Mouse (Mus musculus) C2C12 (cell line): ENCODE measurements around the gene Tex2. TPM values are rescaled to one million over a fixed set of nuclear protein-coding genes. Genes with fewer than 3 reads are reported as not detected.
A peak's percentile ranks its signal among the peaks of the same experiment; 100 is the strongest.

Experiments used
- H3K27me3 ChIP-seq: one replicate; pipeline ENCODE4 v1.6.1; 2011; ENCODE audit not compliant: control insufficient read depth, insufficient read depth, insufficient read length
- H3K36me3 ChIP-seq: one replicate; pipeline ENCODE4 v1.6.1; 2011; ENCODE audit not compliant: control insufficient read depth, insufficient read depth
- H3K4me3 ChIP-seq: one replicate; pipeline ENCODE4 v1.5.1; 2011; ENCODE audit warnings: mild to moderate bottlenecking, control low read depth; ENCODE audit not compliant: poor library complexity, insufficient read depth, severe bottlenecking
- H3K79me2 ChIP-seq: one replicate; pipeline ENCODE4 v1.6.1; 2011; ENCODE audit not compliant: control insufficient read depth, insufficient read depth
- H3K79me3 ChIP-seq: one replicate; pipeline ENCODE4 v1.6.1; 2011; ENCODE audit warnings: low read depth, control low read depth
- H3ac ChIP-seq: one replicate; pipeline ENCODE3; 2011; ENCODE audit warnings: low read depth; ENCODE audit not compliant: control insufficient read depth, insufficient read length
- CEBPB ChIP-seq: IDR thresholded peaks from one replicate; pipeline ENCODE4 v1.6.1; 2011; ENCODE audit warnings: low read depth, mild to moderate bottlenecking, control low read depth, moderate library complexity
- CTCF ChIP-seq: IDR thresholded peaks from one replicate; pipeline ENCODE4 v1.5.1; 2011; ENCODE audit not compliant: control insufficient read depth, insufficient read depth, insufficient read length
- FOSL1 ChIP-seq: IDR thresholded peaks from one replicate; pipeline ENCODE4 v1.8.0; 2011; ENCODE audit warnings: mild to moderate bottlenecking, low read length; ENCODE audit not compliant: poor library complexity, insufficient read depth, severe bottlenecking
- MAX ChIP-seq: IDR thresholded peaks from one replicate; pipeline ENCODE4 v1.6.1; 2011; ENCODE audit warnings: mild to moderate bottlenecking, control low read depth
- MYOD1 ChIP-seq: IDR thresholded peaks from one replicate; pipeline ENCODE4 v1.6.1; 2011; ENCODE audit warnings: low read depth; ENCODE audit not compliant: control insufficient read depth, insufficient read length
- MYOG ChIP-seq: IDR thresholded peaks from one replicate; pipeline ENCODE4 v1.6.1; 2011; ENCODE audit not compliant: control insufficient read depth, insufficient read length; ENCODE audit errors: extremely low read depth
- USF1 ChIP-seq: IDR thresholded peaks from one replicate; pipeline ENCODE4 v1.6.1; 2011; ENCODE audit warnings: low read depth, mild to moderate bottlenecking, control low read depth, moderate library complexity
- polyA plus RNA-seq: library from polyadenylated mRNA; unstranded; fragments of >200 nt; fragmentation: generic; extraction: Trizol; gene quantifications from one replicate; pipeline ENCODE4 v1.2.1, GENCODE M21; 2012; ENCODE audit warnings: missing spikeins

Gene Tex2
- polyA plus RNA-seq, 1 experiment: 5.9 TPM

DNA sequence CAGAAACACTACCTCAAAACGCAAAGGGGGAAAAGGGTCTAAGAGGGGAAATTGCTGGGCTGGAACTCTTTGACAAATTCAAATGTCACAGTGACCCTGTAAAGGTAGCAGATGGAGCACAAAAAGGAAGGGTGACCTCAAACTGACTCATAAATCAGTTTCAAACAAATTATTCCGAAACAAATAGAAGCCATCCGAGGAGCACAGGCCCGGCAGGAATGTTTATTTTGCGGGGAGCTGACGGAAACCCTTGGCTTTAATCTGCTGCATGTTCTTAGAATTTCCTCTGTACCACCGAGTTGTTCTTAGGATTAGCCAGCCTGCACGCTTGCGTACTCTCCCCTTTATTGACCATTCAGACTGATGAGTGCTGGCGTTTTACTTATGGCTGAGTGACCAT lies 123.2 kb downstream of the Tex2 start:
- TF ChIP-seq MYOD1 (no peak), MAX (peak; percentile 16)
- peaks cover 23% of the 10 kb centered on the region for H3K79me2 ChIP-seq
- no peak overlapping the region for H3ac ChIP-seq
- no peaks in the 10 kb centered on the region for H3K36me3 ChIP-seq
- peaks cover 19% of the 10 kb centered on the region for H3K79me3 ChIP-seq
- no peak overlapping the region for H3K4me3 ChIP-seq
- no peaks in the 10 kb centered on the region for H3K27me3 ChIP-seq

DNA sequence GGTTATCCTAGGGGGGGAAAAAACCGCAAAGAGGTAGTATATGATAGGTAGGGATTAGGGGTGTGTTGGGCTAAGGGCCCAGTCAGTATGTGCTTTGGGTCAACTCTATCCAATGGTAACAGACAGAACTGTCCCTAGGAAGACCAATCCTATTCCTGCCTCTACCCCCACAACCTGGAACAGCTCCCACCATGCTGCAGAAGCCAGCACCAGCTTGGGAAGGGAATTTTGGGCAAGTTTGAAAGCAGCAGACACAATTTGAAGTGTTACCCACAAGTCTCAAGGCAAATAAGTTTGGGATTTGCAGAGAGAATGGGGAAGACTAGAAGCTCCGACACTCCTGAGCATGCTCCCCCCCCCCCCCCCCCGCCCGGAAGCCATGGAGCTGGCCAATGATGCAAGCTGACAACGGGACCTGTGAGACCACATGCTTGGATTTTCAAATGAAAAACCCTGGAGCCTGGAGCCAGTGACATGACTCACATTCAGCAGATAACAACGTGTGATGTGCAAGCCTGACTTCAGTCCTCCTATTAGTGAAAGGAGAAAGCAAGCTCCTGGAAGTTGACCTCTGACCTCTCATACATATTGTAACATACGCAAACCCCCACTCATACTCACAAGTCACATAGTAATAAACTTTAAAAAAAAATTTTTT lies 124.1 kb downstream of the Tex2 start:
- peaks cover 25% of the 10 kb centered on the region for H3K79me3 ChIP-seq
- H3K27me3 ChIP-seq: no peaks in the 10 kb centered on the region
- H3K36me3 ChIP-seq: no peaks in the 10 kb centered on the region
- TF ChIP-seq MAX (peak; percentile 53), CEBPB (no peak)
- no peak overlapping the region for H3ac ChIP-seq
- H3K4me3 ChIP-seq: no peak overlapping the region
- peaks cover 32% of the 10 kb centered on the region for H3K79me2 ChIP-seq

DNA sequence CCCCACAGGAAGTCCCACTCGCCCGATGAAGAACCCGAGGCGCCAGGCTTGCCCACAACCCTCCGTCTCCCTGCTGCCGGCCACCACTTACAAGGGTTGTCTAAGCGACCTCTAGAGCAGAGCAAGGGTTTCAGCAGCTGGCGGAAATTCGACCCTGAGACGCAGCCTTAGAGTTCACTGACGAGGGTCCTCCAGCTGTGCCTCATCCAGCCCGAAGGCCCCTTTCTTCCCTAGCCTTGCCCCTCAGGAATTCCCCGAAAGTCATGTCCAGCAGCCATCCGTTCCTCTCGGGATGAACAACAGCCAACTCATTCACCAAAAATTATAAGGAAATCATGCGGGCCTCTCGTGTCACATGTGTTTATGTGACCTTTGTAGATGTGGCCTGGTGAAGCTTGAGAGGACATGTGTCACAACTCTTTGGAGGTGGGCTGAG lies 125.1 kb downstream of the Tex2 start:
- peaks cover 42% of the 10 kb centered on the region for H3K79me2 ChIP-seq
- peaks cover 31% of the 10 kb centered on the region for H3K79me3 ChIP-seq
- H3K27me3 ChIP-seq: no peaks in the 10 kb centered on the region
- no peaks in the 10 kb centered on the region for H3K36me3 ChIP-seq
- TF ChIP-seq MYOD1 (no peak), MYOG (no peak), USF1 (no peak), CTCF (no peak), MAX (no peak), FOSL1 (no peak), CEBPB (no peak)
- H3K4me3 ChIP-seq: peak overlapping the region; percentile 68
- H3ac ChIP-seq: peak overlapping the region; percentile 50

DNA sequence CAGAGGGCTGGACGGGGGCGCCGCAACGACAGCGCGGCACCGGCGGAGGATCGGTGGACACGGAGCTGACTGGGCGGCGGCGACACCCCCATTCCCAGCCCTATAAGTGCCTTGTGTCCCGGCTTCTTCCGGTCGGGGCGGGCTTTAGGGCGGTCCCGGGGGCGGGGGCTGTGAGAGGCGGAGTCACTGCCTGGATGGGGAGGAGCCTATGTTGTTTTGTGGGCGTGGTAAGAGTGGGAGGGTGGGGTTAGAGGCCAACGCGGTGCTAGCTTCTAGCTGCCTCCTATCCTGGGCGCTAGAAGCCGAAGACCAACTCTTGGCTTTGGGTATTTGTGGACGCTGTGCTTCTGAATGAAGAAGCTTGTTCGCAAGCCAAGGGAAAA lies 125.5 kb downstream of the Tex2 start, which contains the start of gene Ern1:
TSS of gene Ern1 (minus strand) at position 120 of the 383 bp plus-strand sequence.
- H3K27me3 ChIP-seq: no peaks in the 10 kb centered on the region
- peak within 1 kb of the TSS; percentile 68 for H3K4me3 ChIP-seq
- peaks cover 35% of the 10 kb centered on the region for H3K79me3 ChIP-seq
- H3K79me2 ChIP-seq: peaks cover 47% of the 10 kb centered on the region
- peak within 1 kb of the TSS; percentile 90 for H3ac ChIP-seq
- no peak for TF ChIP-seq MYOD1
- TF ChIP-seq FOSL1: no peak
- no peak for TF ChIP-seq CEBPB
- no peak for TF ChIP-seq MAX
- no peak for TF ChIP-seq MYOG
- no peak for TF ChIP-seq CTCF
- TF ChIP-seq USF1: no peak
- no peaks in the 10 kb centered on the region for H3K36me3 ChIP-seq

DNA sequence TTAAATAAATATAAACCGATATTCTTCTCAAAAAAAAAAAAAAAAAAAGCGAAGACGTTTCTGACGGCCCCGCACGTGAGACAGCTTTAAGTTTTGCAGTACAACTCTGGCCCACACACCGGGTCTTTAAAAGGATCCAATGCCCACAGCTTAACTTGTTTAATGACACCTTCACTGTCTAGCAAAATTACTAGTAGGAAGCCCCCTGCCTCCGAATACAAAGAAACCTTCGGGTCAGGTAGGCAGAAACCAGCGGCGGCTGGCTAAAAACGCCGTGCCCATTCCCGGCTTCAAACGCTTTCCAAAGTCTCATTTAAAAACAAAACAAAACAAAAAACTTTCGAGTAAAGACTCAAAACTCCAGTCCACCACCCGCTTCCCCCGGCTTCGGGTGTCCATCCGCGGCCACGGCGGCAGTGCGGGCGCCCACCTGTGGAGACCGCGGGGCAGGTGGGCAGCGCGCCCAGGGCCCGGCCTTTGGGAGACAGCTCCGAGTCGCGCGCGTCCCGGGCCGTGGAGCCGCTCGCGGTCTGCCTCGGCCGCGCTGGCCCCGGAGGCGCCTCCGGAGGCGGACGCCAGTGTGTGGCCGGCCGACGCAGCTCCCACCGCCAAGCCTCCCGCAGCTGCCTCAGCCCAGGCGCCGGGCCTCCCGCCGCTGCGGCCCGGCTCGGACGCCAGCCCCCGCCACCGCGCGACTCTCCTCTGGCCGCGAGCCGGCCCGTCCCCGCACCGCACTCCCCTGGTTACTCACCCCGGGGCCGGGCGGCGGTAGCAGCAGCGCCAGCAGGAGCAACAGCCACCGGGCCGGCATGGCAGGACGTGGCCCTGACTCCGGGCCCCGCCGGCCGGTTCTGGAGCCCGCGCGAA lies 126.1 kb downstream of the Tex2 start:
- Histone ChIP-seq H3K4me3 (peak overlapping the region; percentile 68), H3K36me3 (no peaks in the 10 kb centered on the region), H3K27me3 (no peaks in the 10 kb centered on the region), H3ac (peak overlapping the region; percentile 90), H3K79me2 (peaks cover 53% of the 10 kb centered on the region), H3K79me3 (peaks cover 41% of the 10 kb centered on the region)
- TF ChIP-seq CEBPB (no peak), MAX (no peak), CTCF (peak; percentile 5)
